Mouse (Mus musculus): ENCODE results near the gene Cytl1.

Cytl1 gene

DNA sequence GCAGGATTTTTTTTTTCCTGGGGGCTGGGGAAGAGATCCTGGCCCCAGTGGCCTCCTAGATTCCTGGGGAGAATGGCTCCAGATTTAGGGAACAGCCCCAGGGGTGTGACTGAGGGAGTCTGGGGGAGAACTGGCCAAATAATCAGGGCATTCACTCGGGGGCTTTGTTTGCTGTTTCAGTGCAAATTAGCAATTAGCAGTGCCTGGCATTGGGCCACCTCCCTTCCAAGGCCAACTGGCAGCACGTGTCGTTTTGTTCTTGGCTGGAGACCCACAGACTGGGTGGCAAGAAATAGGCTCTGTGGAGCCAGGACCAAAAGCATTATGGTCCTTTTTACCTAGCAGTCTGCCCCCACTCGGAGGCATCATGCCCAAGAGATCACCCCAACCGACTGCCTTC, 33.7 kb downstream of the Cytl1 start:
- DNase-seq (ENCODE audit: low spot score in 2 of 2), result no peak

DNA sequence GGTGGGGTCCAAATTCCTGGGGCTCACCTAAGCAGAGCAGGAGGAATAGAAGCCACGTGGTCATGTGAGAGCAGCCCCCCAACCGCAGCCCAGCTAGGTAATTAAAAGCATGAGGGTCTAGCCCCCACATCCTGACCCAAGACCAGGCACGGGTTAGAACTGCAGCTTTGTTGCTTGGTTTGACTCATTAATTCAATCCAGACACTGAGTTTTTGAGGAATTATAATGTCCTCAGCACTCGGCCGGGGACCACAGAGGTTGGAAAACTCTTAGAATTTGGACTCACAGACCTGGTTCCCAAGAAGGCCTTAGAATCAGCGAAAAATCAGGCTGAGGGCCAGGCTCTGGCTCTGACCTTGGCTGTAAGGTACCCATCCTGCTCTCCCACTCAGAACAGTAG, 35.6 kb downstream of the Cytl1 start:
- no peak for DNase-seq (ENCODE audit: low spot score in 2 of 2)

DNA sequence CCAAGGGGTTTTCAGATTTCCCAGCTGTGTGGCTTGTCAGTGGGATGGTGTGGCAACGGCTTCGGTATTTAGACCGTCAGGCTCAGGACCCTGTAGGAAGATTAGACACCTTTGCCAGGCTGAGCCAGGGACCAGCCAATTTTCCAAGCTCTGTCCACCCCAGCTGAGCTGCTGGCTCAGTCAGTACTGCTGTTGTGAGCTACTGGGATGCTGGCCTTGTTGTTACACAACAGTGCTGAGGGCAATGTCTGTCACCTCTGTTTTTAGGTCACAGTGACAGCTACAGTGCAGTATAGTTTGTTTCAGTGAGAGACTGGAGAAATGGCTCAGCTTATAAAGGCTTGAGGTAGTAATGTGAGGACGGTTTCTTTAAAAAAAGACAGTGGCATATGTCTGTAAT, 38.7 kb downstream of the Cytl1 start:
- DNase-seq (ENCODE audit: low spot score in 2 of 2), result no peak

DNA sequence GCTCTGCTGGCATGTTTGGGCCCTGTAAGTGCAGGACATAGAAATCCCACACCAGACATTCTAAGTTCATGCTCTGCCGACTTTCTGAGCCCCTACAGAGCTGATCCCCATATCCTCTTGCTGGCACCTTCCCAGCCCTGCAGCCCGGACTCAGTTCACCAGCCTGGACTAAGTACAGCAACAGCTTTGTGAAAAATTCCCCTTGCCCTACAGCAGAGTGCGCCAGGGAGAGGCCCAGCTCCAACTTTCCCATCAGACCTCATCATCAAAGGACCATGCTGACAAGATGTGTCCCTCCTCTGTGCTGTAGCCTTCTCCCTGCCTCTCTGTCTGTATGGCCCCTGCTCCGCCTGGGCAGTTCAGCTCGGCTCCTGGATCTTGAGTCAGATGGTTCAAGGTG, 40.4 kb downstream of the Cytl1 start:
- no peak for DNase-seq (ENCODE audit: low spot score in 2 of 2)

DNA sequence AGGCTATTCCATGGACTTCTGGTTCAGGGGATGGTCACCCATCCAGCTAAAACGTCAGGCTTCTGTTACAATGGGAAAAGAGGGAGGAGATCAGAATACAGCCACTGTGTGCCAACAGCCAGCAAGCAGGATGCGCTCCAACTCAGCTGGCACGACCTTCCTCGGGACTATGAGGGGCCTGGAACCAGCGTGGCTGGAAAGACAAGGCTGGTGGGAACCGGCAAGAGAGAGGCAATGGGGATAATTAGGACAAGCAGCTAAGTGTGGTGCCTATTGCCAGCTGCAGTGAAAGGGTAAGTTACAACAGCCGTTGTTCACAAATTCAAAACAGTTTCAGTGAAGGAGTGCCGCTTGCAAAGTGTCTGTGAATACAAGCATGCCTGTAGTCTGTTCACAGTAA, 48.0 kb downstream of the Cytl1 start:
- DNase-seq (ENCODE audit: low spot score in 2 of 2), result no peak

DNA sequence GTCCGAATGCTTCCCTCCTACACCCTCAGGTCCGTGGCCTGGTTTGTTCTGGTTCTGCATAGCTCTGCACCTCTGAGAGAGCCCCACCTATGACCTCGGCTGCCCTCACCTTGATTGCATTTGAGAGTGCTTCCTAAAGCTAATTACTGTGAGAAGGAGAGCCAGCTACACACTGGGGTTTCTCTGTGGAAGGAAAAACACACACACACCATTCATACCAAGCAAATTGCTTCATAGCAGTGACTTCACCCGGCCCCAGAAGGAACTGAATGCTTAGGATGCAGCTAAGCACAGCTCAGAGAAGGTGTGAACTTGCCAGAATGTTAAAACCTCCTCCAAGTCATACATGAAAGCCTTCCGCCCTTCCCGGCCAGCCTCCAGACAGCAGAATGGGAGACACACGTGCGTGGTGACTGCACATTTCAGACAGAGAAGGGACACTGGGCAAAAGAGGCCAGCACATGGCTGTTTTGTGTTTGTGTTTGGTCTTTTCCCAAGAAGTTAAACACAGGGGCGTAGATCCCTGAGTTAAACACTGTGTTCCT, 49.6 kb downstream of the Cytl1 start:
- no peak for DNase-seq (ENCODE audit: low spot score in 2 of 2)

All from spleen, postnatal 10 days (tissue).